Mouse (Mus musculus) hindbrain, embryonic 16.5 days (tissue): ENCODE measurements around the gene Fcho2. TPM values are rescaled to one million over a fixed set of nuclear protein-coding genes. Genes with fewer than 3 reads are reported as not detected.

Experiments used
- ATAC-seq: fragments of 200-750 bp; cut with Nextera tagmentation; 2 replicates; pipeline ENCODE4 v1.8.0; 2017; ENCODE audit warnings: moderate TSS enrichment, moderate library complexity
- H3K27ac ChIP-seq: fragments of 300-500 bp; sonication (generic); 2 replicates; pipeline ENCODE4 v1.5.1; 2014; ENCODE audit warnings: low read depth, mild to moderate bottlenecking, control low read depth, low read length, moderate library complexity
- H3K27me3 ChIP-seq: fragments of 300-500 bp; sonication (generic); replicated peaks from 2 replicates; pipeline ENCODE4 v1.6.1; 2014; ENCODE audit warnings: low read length; ENCODE audit not compliant: control insufficient read depth, insufficient read depth
- H3K36me3 ChIP-seq: fragments of 300-500 bp; sonication (generic); 2 replicates; pipeline ENCODE4 v1.6.1; 2014; ENCODE audit warnings: mild to moderate bottlenecking, low read length, moderate library complexity, mixed read lengths; ENCODE audit not compliant: control insufficient read depth, insufficient read depth
- H3K4me1 ChIP-seq: fragments of 300-500 bp; sonication (generic); 2 replicates; pipeline ENCODE4 v1.6.1; 2014; ENCODE audit warnings: low read depth, low read length; ENCODE audit not compliant: control insufficient read depth, insufficient read depth
- H3K4me2 ChIP-seq: fragments of 300-500 bp; sonication (generic); 2 replicates; pipeline ENCODE4 v1.6.1; 2014; ENCODE audit warnings: mild to moderate bottlenecking, low read length, control low read depth, moderate library complexity
- H3K4me3 ChIP-seq: fragments of 300-500 bp; sonication (generic); 2 replicates; pipeline ENCODE4 v1.5.1; 2014; ENCODE audit warnings: mild to moderate bottlenecking, low read length, control low read depth, moderate library complexity
- H3K9ac ChIP-seq: fragments of 300-500 bp; sonication (generic); 2 replicates; pipeline ENCODE4 v1.6.1; 2014; ENCODE audit warnings: low read depth, mild to moderate bottlenecking, control low read depth, low read length, moderate library complexity
- H3K9me3 ChIP-seq: fragments of 300-500 bp; sonication (generic); 2 replicates; pipeline ENCODE4 v1.6.1; 2014; ENCODE audit warnings: mild to moderate bottlenecking, low read length, moderate library complexity; ENCODE audit not compliant: control insufficient read depth
- WGBS: fragments of 180-500 bp; shearing (Covaris S2); extraction: QIAGEN DNeasy Blood & Tissue Kit; methylation state at CpG from one replicate; pipeline ENCODE4 v1.1.7; 2014; 5-methylcytosine and 5-hydroxymethylcytosine counted together
- polyA plus RNA-seq: library from polyadenylated mRNA; unstranded; fragments of >200 nt; fragmentation: Nextera tagmentation; extraction: Ambion mirVana; gene quantifications from 2 replicates; pipeline ENCODE4 v1.2.1, GENCODE M21; 2015

Gene Fcho2
- 21.2 and 24.7 TPM in 2 replicates for polyA plus RNA-seq

- WGBS, result under 1% methylated on average over 52 of the region's 61 CpGs
- ATAC-seq, result peak; percentile 97
These were observed at the start of gene Fcho2 for GRCm38 (mm10) chr13:98815147-98815785. Gene Fcho2, minus strand, starts transcription at chr13:98815449.

GRCm38 (mm10) chr13:98855291-98855690 lies 40.0 kb upstream of the Fcho2 start:
- no peak overlapping the region for H3K9ac ChIP-seq
- H3K4me3 ChIP-seq, result no peak overlapping the region
- no peak for ATAC-seq
- H3K9me3 ChIP-seq, result no peaks in the 10 kb centered on the region
- no peak overlapping the region for H3K27ac ChIP-seq
- peaks cover 46% of the 10 kb centered on the region for H3K36me3 ChIP-seq
- no peaks in the 10 kb centered on the region for H3K27me3 ChIP-seq
- H3K4me2 ChIP-seq, result no peak overlapping the region
- 91% methylated on average over 8 of the region's 8 CpGs for WGBS
- H3K4me1 ChIP-seq, result no peaks in the 10 kb centered on the region

More at GRCm38 (mm10) chr13:98815147-98815785, at the start of gene Fcho2:
- peak within 1 kb of the TSS; percentile 83 for H3K4me3 ChIP-seq
- H3K36me3 ChIP-seq, result no peaks in the 10 kb centered on the region
- H3K27ac ChIP-seq, result peak within 1 kb of the TSS; percentile 92
- H3K9ac ChIP-seq, result peak within 1 kb of the TSS; percentile 92
- no peaks in the 10 kb centered on the region for H3K9me3 ChIP-seq
- peak within 1 kb of the TSS; percentile 59 for H3K4me2 ChIP-seq
- no peaks in the 10 kb centered on the region for H3K27me3 ChIP-seq
- H3K4me1 ChIP-seq, result peaks cover 7% of the 10 kb centered on the region

GRCm38 (mm10) chr13:98845794-98846193 lies 30.5 kb upstream of the Fcho2 start:
- Histone ChIP-seq H3K27me3 (no peaks in the 10 kb centered on the region), H3K27ac (no peak overlapping the region), H3K36me3 (peaks cover 12% of the 10 kb centered on the region), H3K9ac (no peak overlapping the region), H3K4me2 (no peak overlapping the region), H3K4me3 (no peak overlapping the region), H3K9me3 (no peaks in the 10 kb centered on the region), H3K4me1 (no peaks in the 10 kb centered on the region)
- ATAC-seq, result no peak
- WGBS, result 93% methylated on average over 1 of the region's 1 CpGs

GRCm38 (mm10) chr13:98836423-98837088 lies 21.3 kb upstream of the Fcho2 start:
- no peak; the same call in 1 of the 2 replicates for ATAC-seq
- no peak overlapping the region for H3K4me2 ChIP-seq
- WGBS, result 81% methylated on average over 6 of the region's 6 CpGs
- peaks cover 5% of the 10 kb centered on the region for H3K36me3 ChIP-seq
- no peaks in the 10 kb centered on the region for H3K9me3 ChIP-seq
- H3K27ac ChIP-seq, result no peak overlapping the region
- no peaks in the 10 kb centered on the region for H3K27me3 ChIP-seq
- no peaks in the 10 kb centered on the region for H3K4me1 ChIP-seq
- H3K4me3 ChIP-seq, result no peak overlapping the region
- H3K9ac ChIP-seq, result no peak overlapping the region

- Histone ChIP-seq H3K27me3 (no peaks in the 10 kb centered on the region), H3K4me3 (no peak overlapping the region), H3K27ac (no peak overlapping the region), H3K4me2 (no peak overlapping the region), H3K9ac (no peak overlapping the region), H3K36me3 (peaks cover 5% of the 10 kb centered on the region), H3K4me1 (no peaks in the 10 kb centered on the region), H3K9me3 (no peaks in the 10 kb centered on the region)
- no peak for ATAC-seq
- WGBS, result 93% methylated on average over 5 of the region's 5 CpGs
These were observed 20.5 kb upstream of the Fcho2 start for GRCm38 (mm10) chr13:98835740-98836139.

- Histone ChIP-seq H3K4me2 (no peak overlapping the region), H3K9me3 (no peaks in the 10 kb centered on the region), H3K4me1 (no peaks in the 10 kb centered on the region), H3K27me3 (no peaks in the 10 kb centered on the region), H3K9ac (no peak overlapping the region), H3K4me3 (no peak overlapping the region), H3K27ac (no peak overlapping the region; the same call in 1 of the 2 replicates), H3K36me3 (peaks cover 5% of the 10 kb centered on the region)
- WGBS, result 93% methylated on average over 3 of the region's 3 CpGs
- peak; percentile 28; the same call in 1 of the 2 replicates for ATAC-seq
These were observed 19.5 kb upstream of the Fcho2 start for GRCm38 (mm10) chr13:98834723-98835122.

GRCm38 (mm10) chr13:98834199-98834598 lies 18.9 kb upstream of the Fcho2 start:
- 67% methylated on average over 1 of the region's 1 CpGs for WGBS

GRCm38 (mm10) chr13:98832451-98833450 lies 17.5 kb upstream of the Fcho2 start:
- 78% methylated on average over 10 of the region's 10 CpGs for WGBS

More at GRCm38 (mm10) chr13:98834199-98834598, 18.9 kb upstream of the Fcho2 start:
- no peak overlapping the region for H3K4me2 ChIP-seq
- ATAC-seq, result peak; percentile 44; the same call in 1 of the 2 replicates
- no peak overlapping the region for H3K27ac ChIP-seq
- H3K4me1 ChIP-seq, result no peaks in the 10 kb centered on the region
- no peak overlapping the region for H3K4me3 ChIP-seq
- no peak overlapping the region for H3K9ac ChIP-seq
- H3K9me3 ChIP-seq, result no peaks in the 10 kb centered on the region
- H3K36me3 ChIP-seq, result peaks cover 5% of the 10 kb centered on the region
- no peaks in the 10 kb centered on the region for H3K27me3 ChIP-seq

More at GRCm38 (mm10) chr13:98832451-98833450, 17.5 kb upstream of the Fcho2 start:
- no peaks in the 10 kb centered on the region for H3K4me1 ChIP-seq
- H3K4me3 ChIP-seq, result no peak overlapping the region
- H3K4me2 ChIP-seq, result no peak overlapping the region
- ATAC-seq, result no peak
- H3K9me3 ChIP-seq, result no peaks in the 10 kb centered on the region
- no peaks in the 10 kb centered on the region for H3K27me3 ChIP-seq
- H3K36me3 ChIP-seq, result peaks cover 5% of the 10 kb centered on the region
- no peak overlapping the region for H3K9ac ChIP-seq
- H3K27ac ChIP-seq, result no peak overlapping the region
